Mouse (Mus musculus): ENCODE measurements around the gene Sspo.

GRCm38 (mm10) chr6:48489741-48490140 is 41.7 kb downstream of the Sspo start:
- TF ChIP-seq NELFE (IDR thresholded peaks at IDR 0.05; ENCODE audit: low read depth, low read length) (no peak), USF2 (conservative IDR thresholded peaks at IDR 0.05; ENCODE audit: low read depth, low read length) (no peak), EP300 (IDR thresholded peaks at IDR 0.05; ENCODE audit: low read length) (no peak), RCOR1 (conservative IDR thresholded peaks at IDR 0.05; ENCODE audit: low read depth, low read length) (no peak), SMC3 (IDR thresholded peaks at IDR 0.05; ENCODE audit: low read depth, low read length) (no peak), UBTF (IDR thresholded peaks at IDR 0.05; ENCODE audit: low read depth, low read length) (no peak), POLR2A (IDR thresholded peaks at IDR 0.05; ENCODE audit: low read depth, low read length) (no peak), TCF12 (IDR thresholded peaks at IDR 0.05; ENCODE audit: low read depth, low read length) (no peak), PAX5 (IDR thresholded peaks at IDR 0.05; ENCODE audit: low read length) (no peak), USF1 (IDR thresholded peaks at IDR 0.05; ENCODE audit: low read depth, low read length) (no peak), RAD21 (IDR thresholded peaks at IDR 0.05; ENCODE audit: low read depth, low read length) (no peak), MAZ (IDR thresholded peaks at IDR 0.05; ENCODE audit: low read depth, low read length) (no peak), CTCF (conservative IDR thresholded peaks at IDR 0.05 in 1 of 2, IDR thresholded peaks at IDR 0.05 in 1 of 2; ENCODE audit: low read depth in 2 of 2, low read length in 2 of 2) (no peak), MYC (IDR thresholded peaks at IDR 0.05; ENCODE audit: low read depth, low read length) (no peak)

Measured in CH12.LX (cell line).